Mouse (Mus musculus): ENCODE results near the gene Efcab7.

DNA sequence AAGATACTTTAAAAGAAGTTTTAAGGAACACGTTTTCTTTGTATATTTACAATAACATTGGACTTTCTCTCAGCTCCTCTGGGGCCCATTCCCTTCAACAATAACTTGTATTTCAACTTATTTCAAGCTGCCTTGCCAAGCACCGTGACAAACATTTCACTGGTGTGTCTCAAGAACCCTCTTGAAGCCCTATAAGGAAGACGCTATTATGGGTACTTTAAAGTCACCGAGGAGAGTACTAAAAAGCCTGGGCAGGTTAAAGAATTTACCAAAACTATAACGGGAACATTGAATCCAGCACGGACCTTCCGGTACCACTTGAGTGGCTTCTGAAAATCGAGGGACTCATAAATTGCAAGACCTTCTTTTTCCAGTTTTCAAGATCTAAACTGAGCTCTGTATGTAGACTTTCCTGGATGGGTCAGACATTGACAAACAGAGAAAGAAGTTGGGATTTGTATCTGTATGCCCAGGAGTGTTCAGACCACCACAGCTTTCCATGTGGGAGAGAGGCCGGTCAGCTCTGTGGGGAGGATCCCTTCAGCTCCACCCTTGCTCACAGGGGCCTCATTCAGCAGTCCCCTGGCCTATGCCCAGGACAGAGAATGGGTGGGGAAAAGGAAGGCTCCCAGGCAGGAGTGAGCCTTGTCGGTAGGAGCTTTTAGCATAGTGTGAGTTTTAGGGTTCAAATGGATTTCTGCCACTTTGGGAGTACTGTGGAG, 101.7 kb downstream of the Efcab7 start:
- TF ChIP-seq CTCF (IDR thresholded peaks at IDR 0.05; ENCODE audit: low read depth, low read length) (no peak), POLR2A (IDR thresholded peaks at IDR 0.05; ENCODE audit: borderline replicate concordance, low read depth, low read length) (no peak)

Measured in bone marrow macrophage, adult 2 months (primary cell).